Mouse (Mus musculus) lung, adult 2 months (tissue): ENCODE measurements around the gene Krt33b. TPM values are rescaled to one million over a fixed set of nuclear protein-coding genes. Genes with fewer than 3 reads are reported as not detected.

Experiments used
- DNase-seq: peaks from one replicate; pipeline ENCODE4 v3.0.0; 2022
- H3K4me1 ChIP-seq: fragments of 200-500 bp; 2 replicates; pipeline ENCODE4 v1.6.1; 2011; ENCODE audit warnings: low read length; ENCODE audit not compliant: control insufficient read depth, insufficient read depth
- H3K4me3 ChIP-seq: fragments of 200-500 bp; replicated peaks from 2 replicates; pipeline ENCODE3; 2011; ENCODE audit warnings: low read depth, mild to moderate bottlenecking, control low read depth, low read length; ENCODE audit errors: extremely low read depth
- CTCF ChIP-seq: fragments of 200-500 bp; IDR thresholded peaks from 2 replicates; pipeline ENCODE4 v1.5.1; 2011; ENCODE audit warnings: mild to moderate bottlenecking, low read length, control low read depth; ENCODE audit not compliant: insufficient read depth
- POLR2A ChIP-seq: fragments of 200-500 bp; IDR thresholded peaks from 2 replicates; pipeline ENCODE4 v1.6.1; 2011; ENCODE audit warnings: low read depth, mild to moderate bottlenecking, control low read depth, low read length, borderline replicate concordance; ENCODE audit errors: extremely low read depth
- WGBS: fragments of 180-500 bp; shearing (Covaris S2); methylation state at CpG from one replicate; pipeline ENCODE4 v1.1.7; 2018; 5-methylcytosine and 5-hydroxymethylcytosine counted together
- polyA plus RNA-seq: library from polyadenylated mRNA; depleted of rRNA; stranded (reverse); fragments of >200 nt; gene quantifications from 2 replicates; pipeline ENCODE4 v1.2.3, GENCODE M21; 2012; rRNA removed

Gene Krt33b
- polyA plus RNA-seq: not detected in 2 replicates

- no peak for DNase-seq
- 87% methylated on average over 6 of the region's 6 CpGs for WGBS
- H3K4me3 ChIP-seq: no peak within 1 kb of the TSS
- H3K4me1 ChIP-seq: no peaks in the 10 kb centered on the region
- TF ChIP-seq POLR2A (no peak), CTCF (no peak)
Observed at GRCm38 (mm10) chr11:100029768-100030167, at the start of gene Krt33b. Gene Krt33b (minus strand): TSS chr11:100029868.

GRCm38 (mm10) chr11:100073873-100074272 lies 44.2 kb upstream of the Krt33b start:
- H3K4me1 ChIP-seq: no peaks in the 10 kb centered on the region
- no peak for DNase-seq

GRCm38 (mm10) chr11:100067293-100068036 lies 37.8 kb upstream of the Krt33b start:
- no peaks in the 10 kb centered on the region for H3K4me1 ChIP-seq
- WGBS: 53% methylated on average over 17 of the region's 17 CpGs
- peak; percentile 26 for DNase-seq

More at GRCm38 (mm10) chr11:100073873-100074272, 44.2 kb upstream of the Krt33b start:
- WGBS: 50% methylated on average over 1 of the region's 1 CpGs
- TF ChIP-seq POLR2A (no peak), CTCF (no peak)
- H3K4me3 ChIP-seq: no peak overlapping the region

GRCm38 (mm10) chr11:100066236-100067010 lies 36.8 kb upstream of the Krt33b start:
- Histone ChIP-seq H3K4me3 (no peak overlapping the region), H3K4me1 (no peaks in the 10 kb centered on the region)
- 53% methylated on average over 12 of the region's 12 CpGs for WGBS
- TF ChIP-seq CTCF: no peak
- TF ChIP-seq POLR2A: no peak
- DNase-seq: no peak

More at GRCm38 (mm10) chr11:100067293-100068036, 37.8 kb upstream of the Krt33b start:
- H3K4me3 ChIP-seq: no peak overlapping the region
- TF ChIP-seq POLR2A (no peak), CTCF (no peak)

- WGBS: 75% methylated on average over 8 of the region's 8 CpGs
- no peak for TF ChIP-seq CTCF
- TF ChIP-seq POLR2A: no peak
- DNase-seq: no peak
- H3K4me1 ChIP-seq: no peaks in the 10 kb centered on the region
- no peak overlapping the region for H3K4me3 ChIP-seq
Observed at GRCm38 (mm10) chr11:100058875-100059274, 29.2 kb upstream of the Krt33b start.

GRCm38 (mm10) chr11:100055686-100056655 lies 26.3 kb upstream of the Krt33b start:
- H3K4me1 ChIP-seq: no peaks in the 10 kb centered on the region
- DNase-seq: no peak
- H3K4me3 ChIP-seq: no peak overlapping the region
- no peak for TF ChIP-seq POLR2A
- TF ChIP-seq CTCF: no peak
- 49% methylated on average over 9 of the region's 9 CpGs for WGBS

- no peak for DNase-seq
- no peak for TF ChIP-seq CTCF
- no peaks in the 10 kb centered on the region for H3K4me1 ChIP-seq
- 85% methylated on average over 3 of the region's 3 CpGs for WGBS
- H3K4me3 ChIP-seq: no peak within 1 kb of the TSS
Observed at GRCm38 (mm10) chr11:100050451-100050850, 20.8 kb upstream of the Krt33b start, which contains the start of gene Krt31. Gene Krt31 (minus strand): TSS chr11:100050551.

GRCm38 (mm10) chr11:100047193-100047592 lies 17.5 kb upstream of the Krt33b start:
- Histone ChIP-seq H3K4me1 (no peaks in the 10 kb centered on the region), H3K4me3 (no peak overlapping the region)
- no peak for DNase-seq
- no peak for TF ChIP-seq CTCF
- no peak for TF ChIP-seq POLR2A
- 76% methylated on average over 2 of the region's 2 CpGs for WGBS
